Mouse (Mus musculus) lung, embryonic 15.5 days (tissue): ENCODE results near the gene Stx8. TPM values are rescaled to one million over a fixed set of nuclear protein-coding genes. Genes with fewer than 3 reads are reported as not detected.

Experiments
- ATAC-seq: fragments of 200-750 bp; cut with Nextera tagmentation; 2 replicates; pipeline ENCODE4 v1.8.0; 2017; ENCODE audit warnings: moderate number of reproducible peaks, borderline replicate concordance; ENCODE audit not compliant: low FRiP score, low TSS enrichment; ENCODE audit errors: extremely low read depth
- H3K27ac ChIP-seq: fragments of 300-500 bp; sonication (generic); 2 replicates; pipeline ENCODE4 v1.5.1; 2015; ENCODE audit warnings: moderate library complexity, mild to moderate bottlenecking, inconsistent platforms
- H3K27me3 ChIP-seq: fragments of 300-500 bp; sonication (generic); 2 replicates; pipeline ENCODE4 v1.6.1; 2015; ENCODE audit warnings: inconsistent platforms
- H3K36me3 ChIP-seq: fragments of 300-500 bp; sonication (generic); 2 replicates; pipeline ENCODE4 v1.6.1; 2015; ENCODE audit warnings: inconsistent platforms
- H3K4me1 ChIP-seq: fragments of 300-500 bp; sonication (generic); 2 replicates; pipeline ENCODE4 v1.6.1; 2015; ENCODE audit warnings: inconsistent platforms
- H3K4me2 ChIP-seq: fragments of 300-500 bp; sonication (generic); 2 replicates; pipeline ENCODE4 v1.6.1; 2015; ENCODE audit warnings: inconsistent platforms, mild to moderate bottlenecking, moderate library complexity
- H3K4me3 ChIP-seq: fragments of 300-500 bp; sonication (generic); 2 replicates; pipeline ENCODE4 v1.5.1; 2015; ENCODE audit warnings: mild to moderate bottlenecking, inconsistent platforms
- H3K9ac ChIP-seq: fragments of 300-500 bp; sonication (generic); 2 replicates; pipeline ENCODE4 v1.6.1; 2015; ENCODE audit warnings: inconsistent platforms
- H3K9me3 ChIP-seq: fragments of 300-500 bp; sonication (generic); 2 replicates; pipeline ENCODE4 v1.6.1; 2016; ENCODE audit warnings: inconsistent platforms
- WGBS: fragments of 180-500 bp; shearing (Covaris S2); methylation state at CpG from one replicate; pipeline ENCODE4 v1.1.7; 2015; 5-methylcytosine and 5-hydroxymethylcytosine counted together
- polyA plus RNA-seq: library from polyadenylated mRNA; unstranded; fragments of >200 nt; fragmentation: Nextera tagmentation; extraction: Ambion mirVana; gene quantifications from 2 replicates; pipeline ENCODE4 v1.2.1, GENCODE M21; 2015

Gene Stx8
- polyA plus RNA-seq, 1 experiment from 2014 or later = 52.1 TPM

- WGBS = 57% methylated on average over 8 of the region's 8 CpGs
- Histone ChIP-seq H3K4me3 (no peak overlapping the region), H3K4me2 (no peak overlapping the region), H3K27ac (no peak overlapping the region), H3K27me3 (no peaks in the 10 kb centered on the region), H3K9ac (no peak overlapping the region), H3K36me3 (no peaks in the 10 kb centered on the region), H3K9me3 (no peaks in the 10 kb centered on the region), H3K4me1 (peaks cover 28% of the 10 kb centered on the region)
- no peak for ATAC-seq
Measured at GRCm38 (mm10) chr11:68136687-68137086, 170.7 kb downstream of the Stx8 start.

GRCm38 (mm10) chr11:68142296-68142695 lies 176.3 kb downstream of the Stx8 start:
- H3K9me3 ChIP-seq = no peaks in the 10 kb centered on the region
- H3K4me2 ChIP-seq = no peak overlapping the region
- H3K27ac ChIP-seq = no peak overlapping the region
- peaks cover 22% of the 10 kb centered on the region for H3K4me1 ChIP-seq
- no peak overlapping the region for H3K9ac ChIP-seq
- no peaks in the 10 kb centered on the region for H3K27me3 ChIP-seq
- no peaks in the 10 kb centered on the region for H3K36me3 ChIP-seq
- WGBS = 25% methylated on average over 8 of the region's 8 CpGs
- ATAC-seq = no peak
- no peak overlapping the region for H3K4me3 ChIP-seq

GRCm38 (mm10) chr11:68144235-68145065 lies 178.5 kb downstream of the Stx8 start:
- 41% methylated on average over 13 of the region's 13 CpGs for WGBS

GRCm38 (mm10) chr11:68145066-68145585 lies 179.1 kb downstream of the Stx8 start:
- no peaks in the 10 kb centered on the region for H3K9me3 ChIP-seq
- ATAC-seq = no peak
- H3K27me3 ChIP-seq = no peaks in the 10 kb centered on the region
- WGBS = 46% methylated on average over 13 of the region's 13 CpGs
- H3K36me3 ChIP-seq = no peaks in the 10 kb centered on the region
- H3K4me2 ChIP-seq = no peak overlapping the region
- H3K4me1 ChIP-seq = peaks cover 22% of the 10 kb centered on the region
- no peak overlapping the region for H3K4me3 ChIP-seq
- H3K9ac ChIP-seq = no peak overlapping the region
- H3K27ac ChIP-seq = no peak overlapping the region

More at GRCm38 (mm10) chr11:68144235-68145065, 178.5 kb downstream of the Stx8 start:
- Histone ChIP-seq H3K27me3 (no peaks in the 10 kb centered on the region), H3K9ac (no peak overlapping the region), H3K36me3 (no peaks in the 10 kb centered on the region), H3K4me1 (peaks cover 22% of the 10 kb centered on the region), H3K9me3 (no peaks in the 10 kb centered on the region), H3K4me3 (no peak overlapping the region), H3K4me2 (no peak overlapping the region), H3K27ac (no peak overlapping the region)
- no peak for ATAC-seq

GRCm38 (mm10) chr11:68145586-68146455 lies 179.8 kb downstream of the Stx8 start:
- H3K4me1 ChIP-seq = peaks cover 22% of the 10 kb centered on the region
- ATAC-seq = no peak
- H3K9ac ChIP-seq = no peak overlapping the region
- no peaks in the 10 kb centered on the region for H3K36me3 ChIP-seq
- H3K4me3 ChIP-seq = no peak overlapping the region
- no peak overlapping the region for H3K27ac ChIP-seq
- H3K9me3 ChIP-seq = no peaks in the 10 kb centered on the region
- 46% methylated on average over 17 of the region's 17 CpGs for WGBS
- H3K4me2 ChIP-seq = no peak overlapping the region
- H3K27me3 ChIP-seq = no peaks in the 10 kb centered on the region

- no peak for ATAC-seq
- no peak overlapping the region for H3K27ac ChIP-seq
- no peak overlapping the region for H3K4me3 ChIP-seq
- no peak overlapping the region for H3K4me2 ChIP-seq
- no peaks in the 10 kb centered on the region for H3K9me3 ChIP-seq
- H3K4me1 ChIP-seq = peaks cover 22% of the 10 kb centered on the region
- H3K9ac ChIP-seq = no peak overlapping the region
- H3K36me3 ChIP-seq = no peaks in the 10 kb centered on the region
- H3K27me3 ChIP-seq = no peaks in the 10 kb centered on the region
- 81% methylated on average over 4 of the region's 4 CpGs for WGBS
Measured at GRCm38 (mm10) chr11:68146456-68146851, 180.5 kb downstream of the Stx8 start.

- peaks cover 3% of the 10 kb centered on the region for H3K4me1 ChIP-seq
- no peak overlapping the region for H3K27ac ChIP-seq
- ATAC-seq = no peak
- WGBS = 68% methylated on average over 2 of the region's 2 CpGs
- no peaks in the 10 kb centered on the region for H3K9me3 ChIP-seq
- H3K36me3 ChIP-seq = no peaks in the 10 kb centered on the region
- H3K4me3 ChIP-seq = no peak overlapping the region
- no peaks in the 10 kb centered on the region for H3K27me3 ChIP-seq
- H3K9ac ChIP-seq = no peak overlapping the region
- no peak overlapping the region for H3K4me2 ChIP-seq
Measured at GRCm38 (mm10) chr11:68150938-68151337, 184.9 kb downstream of the Stx8 start.

GRCm38 (mm10) chr11:68155821-68156220 lies 189.8 kb downstream of the Stx8 start:
- Histone ChIP-seq H3K27me3 (no peaks in the 10 kb centered on the region), H3K27ac (no peak overlapping the region), H3K4me1 (no peaks in the 10 kb centered on the region), H3K9ac (no peak overlapping the region), H3K4me2 (no peak overlapping the region), H3K9me3 (no peaks in the 10 kb centered on the region), H3K36me3 (no peaks in the 10 kb centered on the region), H3K4me3 (no peak overlapping the region)
- no peak for ATAC-seq

GRCm38 (mm10) chr11:68158166-68158565 lies 192.2 kb downstream of the Stx8 start:
- ATAC-seq = no peak
- no peaks in the 10 kb centered on the region for H3K36me3 ChIP-seq
- WGBS = 78% methylated on average over 3 of the region's 3 CpGs
- no peak overlapping the region for H3K4me2 ChIP-seq
- H3K27ac ChIP-seq = no peak overlapping the region
- no peak overlapping the region for H3K4me3 ChIP-seq
- H3K27me3 ChIP-seq = no peaks in the 10 kb centered on the region
- no peaks in the 10 kb centered on the region for H3K4me1 ChIP-seq
- no peaks in the 10 kb centered on the region for H3K9me3 ChIP-seq
- no peak overlapping the region for H3K9ac ChIP-seq

GRCm38 (mm10) chr11:68159867-68160266 lies 193.9 kb downstream of the Stx8 start:
- H3K4me2 ChIP-seq = no peak overlapping the region
- WGBS = 75% methylated on average over 4 of the region's 4 CpGs
- no peak overlapping the region for H3K4me3 ChIP-seq
- no peaks in the 10 kb centered on the region for H3K4me1 ChIP-seq
- H3K9me3 ChIP-seq = no peaks in the 10 kb centered on the region
- no peak overlapping the region for H3K27ac ChIP-seq
- H3K27me3 ChIP-seq = no peaks in the 10 kb centered on the region
- no peaks in the 10 kb centered on the region for H3K36me3 ChIP-seq
- no peak for ATAC-seq
- H3K9ac ChIP-seq = no peak overlapping the region

GRCm38 (mm10) chr11:68164408-68164807 lies 198.4 kb downstream of the Stx8 start:
- no peak overlapping the region for H3K27ac ChIP-seq
- H3K4me1 ChIP-seq = peaks cover 11% of the 10 kb centered on the region; the same call in 1 of the 2 replicates
- no peak overlapping the region for H3K4me3 ChIP-seq
- H3K9me3 ChIP-seq = no peaks in the 10 kb centered on the region
- no peak for ATAC-seq
- H3K36me3 ChIP-seq = no peaks in the 10 kb centered on the region
- H3K27me3 ChIP-seq = no peaks in the 10 kb centered on the region
- no peak overlapping the region for H3K9ac ChIP-seq
- 82% methylated on average over 5 of the region's 5 CpGs for WGBS
- no peak overlapping the region for H3K4me2 ChIP-seq

GRCm38 (mm10) chr11:68168427-68168826 lies 202.4 kb downstream of the Stx8 start:
- Histone ChIP-seq H3K4me3 (no peak overlapping the region), H3K27me3 (no peaks in the 10 kb centered on the region), H3K36me3 (no peaks in the 10 kb centered on the region), H3K4me2 (no peak overlapping the region), H3K27ac (peak overlapping the region; percentile 65), H3K4me1 (peaks cover 21% of the 10 kb centered on the region), H3K9ac (no peak overlapping the region), H3K9me3 (no peaks in the 10 kb centered on the region)
- 67% methylated on average over 4 of the region's 4 CpGs for WGBS
- ATAC-seq = 0 out of 2 replicates have a peak, but pooled peaks have one; percentile 39
